Mouse (Mus musculus) left cerebral cortex, adult 8-10 months (tissue): ENCODE measurements at regions not wholly inside any gene's neighbourhood (a gene's known extent, or its start where the extent isn't known, plus 50 kb on each side); places are given as distances from the start of the nearest gene placed in this dataset.

Source experiments
- DNase-seq, 2 experiments: peaks; one replicate each; pipeline ENCODE4 v3.0.0; 2022; ENCODE audit warnings: low spot score in 2 of 2

DNA sequence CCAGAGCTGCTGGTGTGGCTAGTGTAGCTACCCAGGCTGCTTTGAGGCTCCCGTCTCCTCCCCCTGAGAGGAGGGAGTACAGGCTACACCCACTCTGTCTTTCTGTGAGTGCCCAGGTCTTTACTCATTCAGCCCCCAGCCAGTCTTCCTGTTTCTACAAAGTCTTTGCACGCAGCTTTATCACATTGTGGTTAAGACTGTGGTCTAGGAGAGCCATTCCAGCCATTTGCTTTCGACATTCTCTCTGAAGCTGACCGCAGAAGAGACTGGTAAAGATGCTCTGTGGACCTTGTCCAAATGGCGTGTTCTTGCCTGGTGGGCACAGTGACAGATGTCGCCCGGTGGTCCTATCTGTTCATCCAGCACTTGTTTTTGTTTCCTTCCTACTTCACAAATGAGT is 62.0 kb downstream of the Tpra1 start:
- DNase-seq, result no peak

DNA sequence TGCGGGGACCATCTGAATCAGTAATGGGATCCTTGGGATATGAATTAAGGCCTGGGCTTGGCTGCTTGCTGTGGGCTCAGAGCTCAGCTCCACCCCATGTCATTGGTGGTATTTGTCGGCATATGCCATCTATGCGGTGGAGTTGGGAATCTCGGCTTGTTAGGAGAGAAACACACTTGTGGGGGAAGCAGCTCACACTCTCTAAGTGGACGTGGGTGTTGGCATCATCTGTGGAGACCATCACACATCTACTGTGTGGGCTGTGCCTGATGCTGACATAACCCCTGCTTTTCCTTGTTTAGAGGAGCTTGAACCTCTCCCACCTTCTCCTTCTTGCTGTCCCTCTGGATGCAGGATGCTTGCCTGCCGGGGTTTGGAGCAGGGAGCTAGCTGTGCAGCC is 62.9 kb downstream of the Tpra1 start:
- DNase-seq, result peak in 1 of 2 experiments; percentile 87

DNA sequence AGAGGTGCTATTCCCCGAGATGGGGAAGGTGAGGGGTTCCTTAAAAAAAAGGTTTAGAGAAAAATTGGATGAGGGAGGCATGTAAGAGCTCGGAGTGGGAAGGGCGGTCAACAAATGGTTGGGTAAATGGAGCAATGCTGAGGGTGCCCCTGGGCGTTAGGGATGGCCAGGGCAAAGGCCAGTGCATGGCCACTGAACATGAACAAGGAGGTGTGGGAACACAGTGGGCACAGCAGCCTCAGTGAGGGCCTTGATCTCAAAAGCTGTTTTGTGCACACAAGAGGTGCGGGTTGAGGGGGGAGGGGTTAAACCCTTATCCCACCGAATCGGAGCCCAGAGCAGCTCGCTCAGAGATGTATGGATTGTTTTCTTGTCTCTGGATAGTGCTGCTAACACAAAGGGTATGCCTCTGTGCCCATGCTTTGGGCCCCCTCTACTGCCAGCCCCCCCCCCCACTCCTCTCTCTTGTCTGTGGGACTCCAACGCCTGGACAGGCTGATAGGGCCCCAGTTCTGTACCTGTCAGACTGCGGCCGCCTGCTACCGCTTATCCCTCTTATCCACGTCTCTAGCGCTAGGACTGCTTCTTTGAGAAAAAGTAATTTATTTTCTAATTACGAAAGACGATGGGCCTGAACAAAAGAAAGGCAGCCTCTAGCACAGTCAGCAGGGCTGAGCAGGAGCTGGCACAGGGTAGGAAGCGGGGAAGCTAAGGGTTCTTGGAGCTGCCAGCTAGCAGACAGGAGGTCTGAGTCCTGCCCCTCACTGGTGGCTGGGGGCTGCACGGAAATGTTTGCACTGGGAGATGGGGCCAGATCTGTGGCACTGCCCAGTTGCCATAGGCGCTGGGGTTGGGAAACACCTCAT is 63.5 kb downstream of the Tpra1 start:
- DNase-seq, result no peak

DNA sequence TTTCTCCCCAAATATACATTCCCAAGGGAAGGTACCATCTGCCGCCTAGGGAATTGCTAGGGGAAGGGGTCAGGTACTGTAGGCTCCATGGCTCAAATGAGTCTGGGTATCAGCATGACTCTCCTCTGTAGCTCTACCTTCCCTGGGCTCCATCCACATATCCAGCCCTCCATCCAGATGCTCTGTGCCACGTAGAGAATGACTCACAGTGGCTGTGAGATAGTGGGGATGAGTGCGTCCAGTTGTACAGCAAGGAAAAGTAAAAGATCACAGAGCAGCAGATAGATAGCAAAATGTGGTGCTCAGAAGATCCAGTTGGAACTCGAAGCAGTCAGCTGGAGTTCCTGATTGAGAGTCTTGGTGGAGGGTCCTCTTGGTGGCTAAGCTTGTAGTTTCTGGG is 64.5 kb downstream of the Tpra1 start:
- DNase-seq, result no peak

DNA sequence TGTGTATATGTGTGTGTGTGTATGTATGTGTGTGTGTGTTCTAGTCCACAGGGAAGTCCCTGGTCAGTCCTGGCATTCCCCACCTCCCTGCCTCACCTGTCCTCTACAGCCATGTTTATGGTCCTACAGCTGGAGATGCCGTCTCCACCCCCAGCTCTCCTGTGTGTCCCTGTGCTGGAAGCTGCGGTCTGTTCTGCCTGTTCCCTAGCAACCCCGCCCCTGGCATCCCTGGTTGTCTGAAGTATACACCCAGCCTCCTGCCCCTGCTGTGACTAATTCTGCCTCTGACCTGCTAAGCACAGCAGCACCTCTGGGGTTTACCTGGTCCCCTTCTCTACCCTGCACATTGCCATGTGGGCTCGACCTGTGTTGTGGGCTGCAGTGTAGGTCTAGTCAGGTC is 66.8 kb downstream of the Tpra1 start:
- peak in 1 of 2 experiments; percentile 64 for DNase-seq

DNA sequence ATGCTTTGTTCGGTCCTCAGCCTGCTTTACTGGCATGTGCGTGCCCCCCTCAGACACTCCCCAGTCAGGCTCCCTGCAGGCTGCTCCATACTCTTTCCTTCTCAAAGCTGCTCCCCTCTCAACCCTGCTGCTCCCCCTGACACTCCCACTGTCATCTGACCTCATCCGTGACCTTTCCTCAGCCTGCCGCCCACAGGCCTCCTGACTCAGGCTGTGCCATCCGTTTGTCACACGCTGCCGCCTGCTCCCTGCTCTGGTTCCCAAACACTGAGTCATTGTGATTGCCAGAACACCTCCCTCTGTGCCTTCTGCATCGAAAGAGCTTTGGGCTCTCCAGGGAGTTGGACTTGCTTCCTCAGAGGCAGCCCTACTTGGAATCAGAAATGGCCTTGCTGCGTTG is 69.7 kb downstream of the Tpra1 start:
- peak; percentile 61 to 89 for DNase-seq

DNA sequence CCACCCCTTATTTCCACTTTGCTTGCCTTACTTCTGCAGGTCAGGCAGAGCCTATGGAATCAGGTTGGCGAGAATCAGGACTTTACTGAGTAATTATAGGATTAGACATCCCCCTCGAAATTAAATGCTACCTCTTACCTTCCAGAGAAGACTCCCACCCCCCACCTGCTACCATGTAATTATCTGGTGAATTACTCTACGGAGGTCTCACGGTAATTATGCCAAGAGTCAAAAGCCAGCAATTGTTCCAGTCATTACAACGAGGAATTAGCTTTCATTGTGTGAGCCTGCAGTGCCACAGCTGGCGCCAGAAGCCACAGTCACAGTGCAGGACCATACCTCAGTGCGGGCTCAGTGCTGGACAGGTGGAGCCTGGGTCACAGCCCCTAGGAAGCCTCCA is 72.4 kb downstream of the Tpra1 start:
- no peak for DNase-seq

DNA sequence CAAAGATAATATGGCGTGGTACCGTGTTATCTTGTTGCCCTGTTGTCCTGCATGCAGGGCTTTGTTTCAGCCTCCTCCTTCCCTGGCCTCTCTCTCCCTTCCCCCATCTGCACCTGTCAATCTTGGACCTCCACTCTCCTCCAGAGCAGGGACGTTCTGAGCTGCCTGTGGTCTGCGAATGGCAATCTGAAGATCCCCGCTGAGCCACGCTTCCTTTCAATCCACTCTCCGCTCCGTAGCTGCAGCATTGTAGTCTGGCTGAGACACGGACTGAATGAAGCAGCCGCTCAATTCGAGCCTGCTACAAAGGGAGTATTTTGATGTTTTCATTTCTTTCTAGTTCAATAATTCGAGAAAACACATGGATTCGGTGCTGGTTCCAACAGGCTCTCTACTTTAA is 74.5 kb downstream of the Tpra1 start:
- DNase-seq, result no peak

DNA sequence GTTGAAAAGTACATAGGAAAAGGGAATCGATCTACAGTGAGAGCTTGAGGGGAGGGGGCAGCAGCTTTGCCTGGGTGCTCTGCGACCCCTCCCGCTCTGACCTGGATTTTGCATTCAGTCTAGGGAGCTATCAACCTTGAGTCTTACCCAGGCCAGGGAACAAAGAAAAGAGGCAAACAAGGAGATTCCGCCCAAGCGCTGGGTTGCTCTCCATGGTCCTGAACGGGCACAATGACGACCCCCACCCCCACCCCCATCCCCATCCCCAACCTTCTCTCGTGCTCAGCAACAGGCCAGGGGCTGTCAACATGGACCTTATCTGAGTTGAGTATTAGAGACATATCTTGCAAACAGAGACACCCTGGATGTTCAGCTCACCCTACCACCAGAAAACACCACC is 74.9 kb downstream of the Tpra1 start:
- no peak for DNase-seq

DNA sequence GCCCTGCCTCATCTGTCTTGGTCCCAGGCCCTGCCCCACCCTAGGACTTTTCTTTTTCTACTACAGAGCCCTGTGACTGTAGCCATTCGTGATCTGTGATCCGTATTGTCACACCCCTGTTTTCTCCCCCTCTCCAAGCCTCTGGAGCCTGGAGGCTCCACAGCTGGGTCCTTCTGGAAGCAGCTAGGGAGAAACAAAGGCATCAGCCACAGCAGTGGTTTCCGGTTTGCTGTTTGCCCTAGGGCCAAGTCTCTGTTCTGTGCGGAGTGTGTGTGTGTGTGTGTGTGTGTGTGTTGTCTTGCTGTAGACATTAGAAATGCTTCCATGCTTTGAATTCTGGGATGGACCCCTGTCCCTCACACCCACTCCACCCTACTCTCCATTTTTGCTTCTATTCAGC is 76.9 kb downstream of the Tpra1 start:
- no peak for DNase-seq

DNA sequence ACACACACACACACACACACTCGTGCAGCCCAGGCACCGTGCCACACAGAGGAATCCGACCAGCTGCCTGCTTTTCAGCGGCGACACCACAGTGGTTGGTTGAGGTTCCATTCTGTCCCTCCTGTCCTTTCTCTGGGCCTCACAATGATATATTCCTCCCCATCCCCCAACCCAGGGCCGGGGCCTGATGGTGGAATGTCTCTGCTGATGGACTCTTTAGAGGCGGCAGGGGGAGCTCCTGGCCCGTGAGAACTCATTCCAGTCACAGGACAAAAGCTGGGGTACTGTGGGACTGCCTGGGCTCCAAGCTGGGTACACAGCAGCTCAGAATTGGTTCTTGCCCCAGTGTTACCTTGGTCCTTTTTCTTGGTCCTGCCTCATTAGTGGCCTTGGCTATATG is 78.1 kb downstream of the Tpra1 start:
- DNase-seq, result no peak

DNA sequence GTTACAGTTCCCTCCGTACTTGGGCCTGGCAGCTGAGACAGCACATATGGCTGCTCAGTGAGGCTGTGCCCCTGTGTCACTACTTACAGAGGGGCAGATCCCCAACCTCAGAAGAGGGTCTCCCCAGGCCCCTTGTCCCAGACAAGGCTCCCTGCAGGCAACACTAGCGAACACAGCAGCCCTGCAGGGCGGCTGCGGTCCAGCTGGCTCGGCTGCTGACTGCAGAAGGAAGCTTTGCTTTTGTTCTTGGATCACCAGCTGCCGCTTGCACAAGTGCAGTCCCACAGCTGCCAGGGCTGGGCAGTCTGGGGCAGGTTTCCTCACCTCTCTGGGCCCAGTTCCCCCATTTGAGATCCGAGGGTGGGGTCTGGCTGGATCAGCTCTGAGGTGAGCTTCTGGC is 79.5 kb downstream of the Tpra1 start:
- DNase-seq, result no peak

DNA sequence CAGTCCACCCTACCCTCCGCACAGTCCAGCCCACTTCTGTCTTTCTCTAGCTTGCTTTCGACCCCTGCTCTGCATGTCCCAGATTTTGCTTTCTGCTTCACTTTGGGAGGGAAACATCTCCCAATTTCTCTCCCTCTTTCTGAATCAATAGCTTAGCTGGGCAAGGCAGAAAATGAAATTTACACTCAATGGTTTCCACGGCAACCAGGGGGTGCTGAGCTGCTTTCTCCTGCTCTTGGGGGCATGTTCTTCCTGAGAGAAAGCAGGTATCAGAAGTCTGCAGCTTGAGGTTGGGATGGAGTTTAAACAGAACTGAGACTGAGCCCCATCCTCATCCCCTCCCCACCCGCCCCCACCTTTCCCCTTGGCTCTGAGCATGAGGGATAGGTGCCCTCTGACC is 82.1 kb downstream of the Tpra1 start:
- no peak for DNase-seq

DNA sequence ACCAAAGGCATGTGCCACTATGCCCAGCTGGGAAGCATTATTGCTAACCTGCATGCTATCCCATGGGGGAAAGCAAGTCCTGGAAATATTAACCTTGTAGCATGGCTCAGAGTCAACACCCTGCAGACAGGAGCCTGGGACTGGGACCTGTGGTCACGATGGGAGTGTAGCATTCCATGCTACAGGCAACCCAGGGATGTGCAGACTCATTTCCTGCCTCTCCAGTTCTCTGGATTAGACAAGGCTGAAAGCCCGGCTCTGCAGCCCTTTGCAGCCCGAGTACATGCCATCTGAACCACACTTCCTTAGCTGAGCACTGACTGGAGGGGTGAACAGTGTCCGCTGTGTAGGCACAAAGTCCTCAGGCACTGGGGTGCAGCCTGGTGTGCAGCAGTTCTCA is 82.8 kb downstream of the Tpra1 start:
- DNase-seq, result no peak

DNA sequence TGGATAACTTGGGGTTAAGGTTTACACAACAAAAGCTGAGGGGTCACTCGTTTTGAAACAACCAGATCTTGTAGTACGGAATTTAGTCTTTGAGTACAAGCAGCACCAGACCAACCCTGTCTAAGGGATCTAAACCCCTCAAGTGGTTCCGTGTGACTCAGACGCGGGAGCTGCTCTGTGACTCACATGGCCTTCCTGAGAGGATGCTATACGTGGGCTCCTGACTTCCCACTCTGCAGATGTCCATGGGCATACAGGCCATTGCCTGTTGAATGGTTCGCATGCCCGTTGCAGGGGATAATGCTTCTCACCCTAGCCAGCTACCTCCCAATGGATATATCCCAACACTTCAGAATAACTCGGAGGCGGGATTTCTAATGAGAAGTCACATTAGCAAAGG is 86.5 kb downstream of the Tpra1 start:
- peak in 1 of 2 experiments; percentile 48 for DNase-seq

DNA sequence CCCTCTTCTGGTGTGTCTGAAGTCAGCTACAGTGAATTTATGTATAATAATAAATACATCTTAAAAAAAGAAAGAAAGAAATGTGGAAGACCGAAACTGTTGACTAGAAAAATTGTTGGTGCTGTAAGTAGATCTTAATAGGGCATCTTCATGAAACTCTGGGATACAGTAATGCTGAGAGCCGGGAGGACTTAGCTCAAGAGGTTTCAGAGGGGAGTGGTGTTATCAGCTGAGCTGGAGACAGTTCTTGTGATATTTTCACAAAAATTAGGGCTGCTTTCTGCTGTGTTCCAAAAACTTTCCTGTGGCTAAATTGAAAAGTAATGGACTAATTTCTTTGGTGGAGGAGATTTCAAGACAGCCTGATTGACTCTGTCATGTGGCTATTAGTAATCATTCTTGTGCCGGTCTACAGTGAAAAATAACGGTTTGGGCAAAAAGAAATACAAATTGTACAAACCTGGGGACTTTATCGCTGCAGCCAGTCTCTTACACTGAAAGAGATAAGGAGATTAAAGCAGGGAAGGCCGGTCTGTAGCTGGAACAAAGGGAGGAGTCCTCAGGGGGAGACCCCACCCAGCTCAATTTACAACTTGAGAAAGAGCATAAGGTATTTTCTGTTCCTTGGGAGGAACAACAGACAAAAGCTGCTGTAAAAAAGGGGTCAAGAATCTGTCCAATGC is 87.7 kb downstream of the Tpra1 start:
- no peak for DNase-seq

DNA sequence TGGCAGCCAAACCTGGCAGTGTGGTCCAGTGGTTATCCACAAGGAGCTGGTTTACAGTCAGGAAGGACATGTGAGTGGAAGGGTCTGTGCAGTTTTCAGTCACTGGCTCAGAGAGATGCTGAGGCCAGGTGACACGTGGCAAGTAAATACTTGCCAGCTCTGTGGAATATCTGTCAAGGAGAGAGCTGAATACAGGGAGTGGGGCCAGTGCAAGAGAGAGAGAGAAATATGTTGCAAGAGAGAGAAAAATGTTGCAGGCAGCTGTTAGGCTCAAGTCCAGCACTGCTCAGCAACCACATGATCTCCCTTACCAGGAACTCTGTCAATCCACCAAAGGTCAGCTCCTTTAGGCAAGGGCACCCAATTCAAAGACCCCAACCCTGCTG is 88.2 kb downstream of the Tpra1 start:
- DNase-seq, result no peak

DNA sequence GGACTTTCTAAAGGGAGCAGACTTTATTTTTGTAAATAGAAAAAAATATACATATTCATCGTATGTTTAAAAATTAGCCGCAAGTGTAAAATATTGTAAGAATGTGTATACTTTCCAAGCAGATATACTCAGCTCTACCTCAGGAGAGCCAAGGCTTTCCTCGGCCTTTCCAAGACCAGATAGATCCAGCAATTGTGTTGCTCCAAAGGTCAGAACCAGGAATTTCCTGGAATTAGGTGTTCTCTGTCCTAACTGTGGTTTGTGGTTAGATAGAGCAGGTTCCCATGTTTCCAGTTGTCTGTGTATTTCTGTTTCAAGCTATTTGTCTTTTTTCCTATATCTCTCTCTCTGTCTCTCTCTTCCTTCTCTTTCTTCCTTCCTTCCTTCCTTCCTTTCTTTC is 93.0 kb downstream of the Tpra1 start:
- no peak for DNase-seq

DNA sequence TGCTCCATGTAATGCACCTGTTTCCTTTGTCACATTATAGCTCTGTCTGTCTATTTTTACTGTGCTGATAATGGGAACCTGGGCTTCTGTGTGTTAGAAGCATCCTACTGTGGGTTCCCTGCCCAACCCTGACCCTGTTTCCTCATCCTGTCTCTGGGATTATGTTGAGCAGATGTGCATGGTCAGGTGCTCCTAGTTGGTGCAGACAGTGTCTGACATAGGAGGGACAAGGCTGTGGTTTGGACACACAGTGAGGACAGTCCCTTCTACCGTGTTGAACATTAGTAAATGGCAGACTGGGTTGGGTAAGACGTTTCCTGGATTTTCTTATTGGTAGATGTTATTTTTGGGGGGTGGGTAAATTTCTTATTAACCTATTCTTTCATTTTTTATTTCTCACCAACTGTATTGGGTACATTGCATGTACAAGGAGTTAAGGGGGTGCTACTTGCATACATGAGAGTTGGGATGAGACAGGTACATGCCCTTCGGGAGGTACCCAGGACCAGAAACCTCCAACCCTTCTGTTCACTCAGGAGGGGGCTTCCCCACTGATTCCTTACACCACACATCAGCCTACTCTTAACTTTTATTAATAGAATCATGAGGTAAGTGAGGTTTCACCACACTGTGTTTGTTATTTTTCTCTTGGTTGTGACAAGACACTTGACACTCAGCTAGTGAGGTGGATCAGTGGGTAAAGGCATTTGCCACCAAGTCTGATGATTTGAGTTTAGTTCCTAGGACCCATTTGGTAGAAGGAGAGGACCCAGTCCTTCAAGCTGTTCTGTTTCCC is 97.1 kb downstream of the Tpra1 start:
- no peak for DNase-seq

DNA sequence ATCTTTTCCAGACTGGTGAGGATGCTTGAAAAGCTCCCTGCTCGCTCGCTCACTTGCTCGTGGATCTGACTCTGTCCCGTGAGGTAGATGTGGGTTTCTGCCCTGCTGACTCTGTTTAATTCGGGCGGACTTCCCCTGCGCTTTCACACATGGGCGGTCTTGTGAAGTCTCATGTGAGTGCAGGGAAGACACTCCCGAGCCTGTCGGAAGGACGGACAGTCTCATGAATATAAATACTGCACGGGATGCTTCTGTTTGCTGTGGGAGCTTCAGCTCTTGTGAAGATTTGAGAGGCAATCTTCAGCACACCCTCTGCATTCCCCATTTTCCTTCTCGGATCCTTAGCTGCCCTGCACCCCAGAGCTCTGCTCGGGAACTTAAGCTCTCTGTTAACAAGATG is 98.3 kb downstream of the Tpra1 start:
- DNase-seq, result no peak

DNA sequence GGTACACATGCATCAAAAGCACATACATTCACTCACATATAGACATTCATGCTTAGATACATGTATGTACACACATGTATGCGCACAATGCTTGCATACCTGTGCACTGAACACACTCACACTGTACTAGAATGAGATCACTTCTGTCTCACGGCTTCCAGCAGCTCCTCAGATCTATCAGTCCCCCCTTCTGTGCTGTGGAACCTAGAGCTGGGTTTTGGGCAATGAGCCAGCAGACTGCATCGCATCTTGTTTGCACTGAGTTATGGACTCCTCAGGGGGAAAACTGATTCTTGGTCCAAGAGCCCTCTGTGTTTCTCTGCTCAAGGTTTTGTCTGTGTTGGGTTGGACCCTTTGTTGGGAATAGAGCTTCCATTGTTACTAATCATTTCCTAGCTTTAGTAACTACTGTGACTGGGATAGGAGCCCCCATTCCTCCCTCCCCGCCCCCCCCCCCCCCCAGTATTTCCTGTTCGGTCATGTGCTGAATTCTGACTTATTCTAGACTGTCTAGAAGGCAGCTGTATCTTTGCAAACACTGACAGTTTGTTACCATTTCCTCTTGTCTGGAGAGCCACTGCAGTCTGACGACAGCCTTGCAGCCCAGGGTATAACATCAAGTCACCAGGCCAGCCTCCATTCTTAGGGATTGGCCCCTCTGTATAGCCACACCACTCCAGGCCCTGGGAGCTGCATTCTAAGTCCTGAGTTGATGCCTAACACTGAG is 101.3 kb downstream of the Tpra1 start:
- no peak for DNase-seq

DNA sequence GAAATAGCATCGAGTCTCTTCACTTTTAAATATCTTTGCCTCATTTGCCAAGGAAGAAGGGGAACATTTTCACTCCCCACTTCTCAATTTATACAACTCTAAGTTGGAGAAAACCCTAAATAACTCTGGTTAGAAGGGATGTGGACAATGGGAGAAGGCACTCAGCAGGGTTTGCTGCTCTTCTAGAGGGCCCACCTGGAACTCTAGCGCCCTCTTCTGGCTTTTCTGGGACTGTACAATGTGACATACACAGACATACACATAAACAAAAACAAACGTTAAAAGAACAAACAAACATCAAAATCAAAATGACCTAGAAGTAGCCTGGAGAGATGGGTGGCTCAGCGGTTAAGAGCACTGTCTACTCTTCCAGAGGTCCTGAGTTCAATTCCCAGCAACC is 103.0 kb downstream of the Tpra1 start:
- no peak for DNase-seq
